Mouse (Mus musculus) bone marrow, adult 2 months (tissue): ENCODE data around the gene Lrch3.

ENCODE experiments used
- CTCF ChIP-seq: fragments of 200-500 bp; IDR thresholded peaks from 2 replicates; pipeline ENCODE4 v1.5.1; 2011; ENCODE audit warnings: low read length, control low read depth; ENCODE audit not compliant: control insufficient read depth, insufficient read depth
- POLR2A ChIP-seq: fragments of 200-500 bp; IDR thresholded peaks from 2 replicates; pipeline ENCODE4 v1.6.1; 2011; ENCODE audit warnings: low read depth, mild to moderate bottlenecking, control low read depth, low read length, borderline replicate concordance; ENCODE audit not compliant: control insufficient read depth

- TF ChIP-seq POLR2A (no peak), CTCF (no peak)
Measured at GRCm38 (mm10) chr16:32980227-32980626, 66.3 kb downstream of the Lrch3 start.
